Mouse (Mus musculus) macrophage (primary cell): ENCODE measurements around the gene Mtmr12. TPM values are rescaled to one million over a fixed set of nuclear protein-coding genes. Genes with fewer than 3 reads are reported as not detected.

ENCODE experiments used
- H3K27ac ChIP-seq: fragments of 350-480 bp; formaldehyde crosslinking; 2 replicates; pipeline ENCODE4 v1.9.0; 2021
- H3K36me3 ChIP-seq: fragments of 350-480 bp; formaldehyde crosslinking; 2 replicates; pipeline ENCODE4 v1.9.0; 2021; ENCODE audit errors: inconsistent target
- H3K4me3 ChIP-seq: fragments of 350-480 bp; formaldehyde crosslinking; 2 replicates; pipeline ENCODE4 v1.9.0; 2021; ENCODE audit errors: inconsistent target
- H3K79me2 ChIP-seq: fragments of 350-480 bp; formaldehyde crosslinking; 2 replicates; pipeline ENCODE4 v1.9.0; 2021; ENCODE audit errors: inconsistent target
- WGBS: methylation state at CpG from one replicate; pipeline ENCODE4 v1.1.7; 2026; ENCODE audit warnings: inconsistent platforms; ENCODE audit not compliant: missing documents; 5-methylcytosine and 5-hydroxymethylcytosine counted together
- polyA plus RNA-seq: library from polyadenylated mRNA; stranded (reverse); fragments of 250-400 nt; gene quantifications from 3 replicates; pipeline ENCODE4 v1.2.4, GENCODE M21; 2018; ENCODE audit warnings: inconsistent platforms

Gene Mtmr12
- polyA plus RNA-seq, 1 experiment from 2014 or later = 17.6 TPM

DNA sequence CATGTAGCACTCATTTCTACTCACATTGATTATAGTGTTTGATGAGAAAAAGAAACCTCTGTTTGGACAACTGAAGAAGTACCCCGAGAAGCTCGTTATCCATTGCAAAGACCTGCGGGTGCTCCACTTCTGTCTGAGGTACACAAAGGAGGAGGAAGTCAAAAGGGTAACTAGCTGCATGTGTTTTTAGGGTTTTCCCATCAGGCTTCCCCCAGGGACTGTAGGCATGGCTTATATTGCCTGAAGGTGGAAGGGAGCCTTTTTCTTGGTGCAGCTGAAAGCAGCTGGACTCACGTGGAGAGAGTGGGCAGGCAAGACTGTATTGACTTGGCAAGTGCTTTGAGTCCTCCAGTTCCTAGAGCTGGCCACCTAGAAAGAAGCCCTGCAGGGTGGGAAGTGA lies 31.2 kb downstream of the Mtmr12 start:
- Histone ChIP-seq H3K27ac (no peak overlapping the region), H3K4me3 (no peak overlapping the region), H3K79me2 (peaks cover 9% of the 10 kb centered on the region; the same call in 1 of the 2 replicates), H3K36me3 (peaks cover 30% of the 10 kb centered on the region)
- 98% methylated on average over 4 of the region's 4 CpGs for WGBS

DNA sequence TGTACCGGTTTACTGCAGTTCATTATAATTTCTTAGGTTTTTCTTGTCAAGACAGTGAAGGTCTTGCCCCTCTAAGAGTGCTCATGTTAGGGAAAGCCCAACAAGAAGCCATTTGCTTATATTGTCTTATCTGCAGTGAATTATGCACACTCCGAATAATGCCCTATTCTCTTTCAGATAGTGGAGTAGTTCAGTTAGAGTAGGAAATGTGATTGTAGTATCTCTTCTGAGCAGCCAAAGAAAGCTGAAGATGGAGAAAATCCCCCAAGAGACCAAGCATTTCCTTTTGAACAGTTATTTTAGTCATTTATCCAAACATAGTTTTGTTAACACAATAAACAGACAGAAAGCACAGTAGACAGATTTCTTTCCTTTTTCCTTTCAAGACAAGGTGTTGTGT lies 32.1 kb downstream of the Mtmr12 start:
- Histone ChIP-seq H3K4me3 (no peak overlapping the region), H3K36me3 (peaks cover 30% of the 10 kb centered on the region), H3K27ac (no peak overlapping the region), H3K79me2 (no peaks in the 10 kb centered on the region; the same call in 1 of the 2 replicates)
- 68% methylated on average over 2 of the region's 2 CpGs for WGBS

DNA sequence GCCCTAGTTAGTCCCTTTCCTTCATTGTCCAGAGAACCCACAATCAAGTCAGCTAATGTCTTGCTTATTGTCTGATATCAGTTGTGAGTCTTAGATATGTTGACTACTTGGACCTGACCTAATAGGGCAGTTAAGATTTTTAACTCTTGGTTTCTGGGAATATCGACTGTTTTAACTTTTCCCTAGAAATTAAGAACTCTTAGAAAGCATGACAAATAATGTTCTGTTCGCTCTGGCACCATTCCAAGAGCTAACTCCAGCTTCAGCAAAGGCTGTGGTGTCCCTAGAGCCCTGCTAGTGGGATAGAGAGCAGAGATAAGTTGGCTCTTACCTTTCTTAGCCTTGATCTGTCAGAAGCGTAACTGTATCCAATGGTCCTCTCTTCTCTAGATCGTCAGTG lies 32.7 kb downstream of the Mtmr12 start:
- Histone ChIP-seq H3K4me3 (no peak overlapping the region), H3K79me2 (no peaks in the 10 kb centered on the region; the same call in 1 of the 2 replicates), H3K36me3 (peaks cover 30% of the 10 kb centered on the region), H3K27ac (no peak overlapping the region)
- WGBS = 95% methylated on average over 4 of the region's 4 CpGs

DNA sequence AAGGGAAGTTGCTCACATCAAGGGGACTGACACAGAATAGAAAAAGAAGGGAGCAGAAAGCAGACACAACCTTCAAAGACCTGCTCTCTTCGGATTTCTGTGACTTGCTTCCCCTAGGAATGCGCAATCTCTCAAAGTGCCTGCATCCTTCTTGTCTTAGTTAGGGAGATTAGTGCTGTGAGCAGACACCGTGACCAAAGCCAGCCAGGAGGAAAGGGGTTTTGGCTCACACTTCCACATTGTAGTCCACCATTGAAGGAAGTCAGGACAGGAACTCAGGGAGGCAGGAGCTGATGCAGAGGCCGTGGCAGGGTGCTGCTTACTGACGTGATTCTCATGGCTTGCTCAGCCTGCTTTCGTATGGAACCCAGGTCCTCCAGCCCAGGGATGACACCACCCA lies 33.5 kb downstream of the Mtmr12 start:
- Histone ChIP-seq H3K4me3 (no peak overlapping the region), H3K36me3 (peaks cover 30% of the 10 kb centered on the region), H3K27ac (no peak overlapping the region), H3K79me2 (no peaks in the 10 kb centered on the region; the same call in 1 of the 2 replicates)
- 94% methylated on average over 6 of the region's 6 CpGs for WGBS

DNA sequence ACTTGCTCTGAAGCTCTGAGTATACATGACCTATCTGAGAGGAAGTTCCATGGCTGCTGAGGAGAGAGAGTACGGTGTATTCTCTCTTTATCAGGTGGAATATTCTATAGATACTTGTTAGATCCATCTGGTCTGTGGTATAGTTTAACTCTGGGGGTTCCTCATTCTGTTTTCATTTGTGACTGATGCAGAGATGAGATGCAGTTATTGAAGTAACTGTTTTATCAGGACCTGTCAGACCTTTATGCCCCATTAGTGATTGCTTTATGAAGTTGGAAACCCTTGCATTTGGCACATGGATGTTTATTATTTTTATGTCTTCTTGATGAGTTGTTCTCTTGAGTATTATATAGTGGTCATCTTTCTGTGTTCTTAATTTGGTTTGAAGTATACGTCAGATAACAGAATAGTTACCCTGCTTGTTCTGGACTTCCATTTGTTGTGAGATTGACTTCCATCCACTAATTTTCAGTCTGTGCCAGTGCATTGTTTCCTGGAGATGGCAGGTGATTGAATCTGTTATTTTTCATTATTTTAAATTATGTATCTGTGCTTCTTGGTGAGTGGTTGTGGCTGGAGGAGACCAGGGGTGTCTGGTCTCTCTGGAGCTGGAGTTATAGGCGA lies 36.0 kb downstream of the Mtmr12 start:
- peaks cover 44% of the 10 kb centered on the region for H3K36me3 ChIP-seq
- WGBS = 100% methylated on average over 3 of the region's 3 CpGs
- H3K27ac ChIP-seq = no peak overlapping the region
- H3K79me2 ChIP-seq = no peaks in the 10 kb centered on the region
- no peak overlapping the region for H3K4me3 ChIP-seq

DNA sequence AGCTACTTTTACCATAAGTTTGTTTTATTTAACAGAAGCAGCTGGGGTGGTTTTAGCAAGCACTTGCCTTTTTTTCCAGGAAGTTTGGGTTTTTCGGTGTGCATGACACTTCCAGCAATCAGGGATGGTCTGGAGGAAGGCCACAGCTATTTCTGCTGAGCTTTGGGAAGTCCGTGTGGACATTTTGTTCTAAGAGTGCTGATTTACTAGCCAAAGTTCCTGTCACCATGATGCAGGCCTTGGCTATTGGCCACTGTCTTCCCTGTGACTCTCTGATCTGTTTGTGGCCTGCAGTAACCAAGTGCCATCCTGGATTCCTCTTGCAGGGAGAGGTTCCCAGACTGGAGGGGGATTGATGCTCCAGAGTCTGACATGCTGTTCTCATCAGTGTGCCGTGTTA lies 39.0 kb downstream of the Mtmr12 start:
- Histone ChIP-seq H3K4me3 (no peak overlapping the region), H3K27ac (no peak overlapping the region), H3K79me2 (no peaks in the 10 kb centered on the region), H3K36me3 (peaks cover 44% of the 10 kb centered on the region; the same call in 1 of the 2 replicates)
- 74% methylated on average over 3 of the region's 3 CpGs for WGBS

DNA sequence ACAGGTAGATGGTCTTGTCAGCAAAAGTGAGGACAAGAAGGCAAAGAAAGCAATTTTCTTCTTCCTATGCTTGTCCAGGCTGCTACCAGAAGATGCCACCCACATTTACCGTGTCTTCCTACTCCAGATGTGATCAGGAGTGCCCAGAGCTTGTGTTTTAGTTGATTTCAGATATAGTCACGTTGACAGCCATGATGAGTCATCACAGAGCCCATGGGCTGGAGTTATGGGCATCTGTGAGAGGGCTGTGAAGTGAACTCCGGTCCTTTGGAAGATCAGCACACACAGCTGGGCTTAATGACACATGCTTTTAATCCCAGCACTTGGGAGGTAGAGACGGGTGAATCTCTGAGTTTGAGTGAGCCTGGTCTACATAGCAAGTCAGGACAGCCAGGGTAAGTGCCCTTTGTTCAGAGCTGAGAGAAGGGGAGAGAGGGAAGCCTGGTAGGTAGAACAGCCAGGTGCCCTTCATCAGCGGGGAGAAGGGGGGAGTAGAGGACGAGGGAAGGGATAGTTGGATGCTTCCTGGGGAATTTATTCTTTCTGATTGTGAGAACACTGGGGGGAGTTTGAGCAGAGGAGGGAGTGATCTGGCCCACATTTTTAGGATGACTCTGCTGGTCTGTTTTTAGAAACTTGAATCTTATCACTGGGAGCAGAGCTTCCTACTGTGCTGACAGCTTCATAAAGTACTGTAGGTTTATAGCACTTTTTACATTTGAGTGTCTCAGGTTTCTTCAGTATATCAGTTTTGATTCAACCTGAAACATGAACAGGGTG lies 40.9 kb downstream of the Mtmr12 start:
- H3K79me2 ChIP-seq = no peaks in the 10 kb centered on the region
- WGBS = 75% methylated on average over 5 of the region's 6 CpGs
- H3K27ac ChIP-seq = no peak overlapping the region
- no peak overlapping the region for H3K4me3 ChIP-seq
- H3K36me3 ChIP-seq = peaks cover 26% of the 10 kb centered on the region; the same call in 1 of the 2 replicates

DNA sequence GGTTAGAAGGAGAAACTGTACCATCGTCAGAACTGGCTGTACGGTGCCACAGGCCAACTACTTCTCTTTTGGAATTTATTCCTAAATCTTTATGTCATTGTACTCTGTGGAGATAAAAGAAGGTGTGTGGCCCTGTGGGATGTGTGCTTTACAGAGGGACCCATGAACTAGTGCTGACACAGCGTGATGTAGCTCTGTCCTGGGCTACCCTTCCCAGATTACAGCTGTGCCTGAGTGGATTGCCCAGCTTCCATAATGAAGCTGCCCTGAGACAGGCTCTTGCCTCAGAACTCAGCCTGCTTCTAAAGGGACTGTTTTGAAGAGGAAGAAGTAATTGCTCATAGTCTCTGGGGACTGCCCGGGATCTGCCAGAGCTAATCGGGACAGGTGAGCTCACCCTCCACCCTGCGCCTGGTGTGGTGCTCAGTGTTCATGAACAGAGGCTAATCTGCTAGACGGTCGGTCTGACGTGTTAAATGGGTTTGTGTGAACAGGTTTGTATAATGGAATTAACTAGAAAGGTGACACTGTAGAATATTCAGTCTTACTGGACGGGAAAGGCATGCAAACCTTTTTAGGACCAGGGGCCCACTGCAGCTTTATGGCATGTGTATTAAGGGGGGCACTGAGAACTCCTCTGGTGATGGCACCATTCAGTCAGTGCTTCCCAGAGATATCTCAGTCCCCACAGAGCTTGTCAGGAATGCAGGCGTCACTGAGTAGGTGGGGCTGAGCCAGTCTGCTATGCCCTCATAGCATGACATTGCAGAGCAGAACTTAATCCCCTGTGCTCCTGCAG lies 41.7 kb downstream of the Mtmr12 start:
- Histone ChIP-seq H3K36me3 (peaks cover 34% of the 10 kb centered on the region), H3K79me2 (no peaks in the 10 kb centered on the region), H3K4me3 (no peak overlapping the region), H3K27ac (no peak overlapping the region)
- 90% methylated on average over 11 of the region's 11 CpGs for WGBS

DNA sequence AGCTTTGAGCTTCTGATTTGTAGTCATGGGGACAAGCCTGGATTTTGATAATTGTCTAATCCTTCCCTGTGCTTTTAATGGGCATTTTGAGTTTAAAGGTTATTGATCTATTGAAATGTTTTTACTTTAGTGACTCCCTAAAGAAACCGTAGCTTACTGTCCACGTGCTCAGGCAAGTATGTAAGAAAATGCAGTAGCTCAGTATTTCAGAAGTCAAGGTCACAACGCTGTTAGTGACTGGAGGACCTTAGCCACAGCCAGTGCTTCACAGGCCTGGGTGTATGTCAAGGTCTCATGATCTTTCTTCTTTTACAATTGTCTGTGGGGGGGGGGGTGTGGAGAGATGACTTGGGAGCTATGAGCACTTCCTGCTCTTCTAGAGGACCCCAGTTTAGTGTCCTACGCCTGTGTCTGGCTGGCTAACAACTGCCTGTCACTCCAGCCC lies 42.4 kb downstream of the Mtmr12 start:
- Histone ChIP-seq H3K27ac (no peak overlapping the region), H3K36me3 (peaks cover 40% of the 10 kb centered on the region), H3K79me2 (no peaks in the 10 kb centered on the region), H3K4me3 (no peak overlapping the region)
- WGBS = 98% methylated on average over 4 of the region's 4 CpGs

DNA sequence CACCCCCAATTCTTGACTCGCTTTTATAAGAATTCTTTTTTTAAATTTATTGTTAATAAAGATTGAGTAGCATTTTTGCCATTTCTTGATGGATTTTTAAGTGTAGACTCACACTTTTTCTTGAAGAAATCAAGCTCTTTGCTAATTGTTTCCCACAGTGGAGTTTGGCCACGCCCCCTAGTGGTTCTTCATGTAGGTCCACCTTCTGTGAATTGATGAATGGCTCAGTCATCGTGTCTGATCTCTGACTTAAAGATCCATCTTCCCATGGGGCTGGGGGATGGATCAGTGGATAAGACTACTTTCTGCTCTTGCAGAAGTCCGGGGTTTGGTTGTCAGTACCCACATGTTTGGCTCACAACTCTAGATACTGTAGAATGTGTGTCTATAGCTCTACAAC lies 43.5 kb downstream of the Mtmr12 start:
- Histone ChIP-seq H3K4me3 (no peak overlapping the region), H3K36me3 (peaks cover 50% of the 10 kb centered on the region)
- 65% methylated on average over 4 of the region's 4 CpGs for WGBS

DNA sequence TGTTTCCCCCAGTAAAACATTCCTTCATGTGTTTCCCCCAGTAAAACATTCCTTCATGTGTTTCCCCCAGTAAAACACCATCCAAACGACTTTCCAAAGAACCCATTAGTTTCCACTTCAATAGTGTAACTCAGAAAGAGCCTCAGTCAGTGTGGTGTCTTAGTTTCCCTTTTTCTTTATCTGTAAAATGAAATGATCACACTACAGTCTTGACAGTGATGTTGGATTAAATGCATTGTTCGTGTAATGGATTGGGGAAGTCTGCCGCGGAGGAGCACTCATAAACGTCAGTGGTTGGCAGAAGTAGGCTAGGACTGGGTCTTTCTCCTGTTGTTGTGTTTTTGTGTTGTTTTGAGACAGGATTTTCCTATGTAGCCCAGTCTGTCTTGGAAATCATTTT lies 45.5 kb downstream of the Mtmr12 start:
- Histone ChIP-seq H3K4me3 (no peak overlapping the region), H3K27ac (no peak overlapping the region), H3K79me2 (no peaks in the 10 kb centered on the region), H3K36me3 (peaks cover 41% of the 10 kb centered on the region)
- WGBS = 90% methylated on average over 5 of the region's 5 CpGs

More for the DNA sequence above, 43.5 kb downstream of the Mtmr12 start:
- H3K79me2 ChIP-seq = no peaks in the 10 kb centered on the region
- no peak overlapping the region for H3K27ac ChIP-seq

DNA sequence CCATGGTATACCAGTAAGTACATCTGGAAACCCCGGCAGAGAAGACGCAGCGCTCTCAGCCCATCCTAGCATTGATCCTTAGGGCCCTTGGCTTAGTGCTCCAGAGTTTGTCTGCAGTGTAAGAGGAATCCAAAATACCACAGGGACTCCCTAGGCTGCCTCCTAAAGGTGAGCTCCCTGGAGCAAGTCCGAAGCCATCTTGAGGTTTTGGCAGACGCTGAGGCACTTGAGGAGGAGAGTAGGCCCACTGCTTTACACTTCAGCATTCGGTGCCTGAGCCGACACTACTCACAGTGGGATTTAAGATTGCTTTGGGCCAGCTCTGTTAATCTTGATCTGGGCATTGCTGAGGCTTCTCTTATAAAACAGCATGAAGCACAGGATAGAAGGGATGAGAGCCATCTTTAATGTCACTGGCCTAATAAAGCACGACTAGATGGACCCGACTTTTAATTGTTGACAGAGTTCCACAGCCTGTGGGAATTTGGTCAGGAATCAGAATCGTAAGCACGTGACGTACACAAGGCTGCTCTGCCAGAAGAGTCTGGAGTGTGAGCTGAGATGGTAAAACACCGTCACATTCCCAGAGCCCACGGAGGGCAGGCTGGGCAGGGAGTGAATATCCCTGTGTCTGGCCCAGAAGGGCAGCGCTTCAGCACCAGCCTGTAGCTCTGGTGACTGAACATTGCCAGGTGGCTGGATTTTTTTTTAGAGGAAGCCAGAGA lies 46.8 kb downstream of the Mtmr12 start:
- Histone ChIP-seq H3K36me3 (peaks cover 30% of the 10 kb centered on the region), H3K79me2 (no peaks in the 10 kb centered on the region), H3K4me3 (no peak overlapping the region), H3K27ac (no peak overlapping the region)
- WGBS = 97% methylated on average over 15 of the region's 15 CpGs

DNA sequence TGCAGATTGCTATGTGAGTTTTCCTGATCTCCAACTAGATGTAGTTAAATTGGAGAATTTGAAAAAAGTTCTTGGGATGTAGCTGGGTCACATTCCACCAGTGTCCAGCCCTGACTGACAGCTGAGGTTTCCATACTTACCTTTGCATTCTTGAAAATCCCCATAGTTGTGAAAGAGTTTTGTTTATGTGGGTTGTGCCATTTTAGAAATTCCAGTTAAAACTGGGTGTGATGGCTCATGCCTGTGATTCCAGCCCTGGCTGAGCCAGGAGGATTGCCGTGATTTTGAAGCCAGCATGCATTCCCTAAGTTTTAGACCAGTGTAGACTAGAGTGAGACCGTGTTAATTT lies 47.3 kb downstream of the Mtmr12 start:
- WGBS = 96% methylated on average over 2 of the region's 2 CpGs
- H3K36me3 ChIP-seq = peaks cover 27% of the 10 kb centered on the region

DNA sequence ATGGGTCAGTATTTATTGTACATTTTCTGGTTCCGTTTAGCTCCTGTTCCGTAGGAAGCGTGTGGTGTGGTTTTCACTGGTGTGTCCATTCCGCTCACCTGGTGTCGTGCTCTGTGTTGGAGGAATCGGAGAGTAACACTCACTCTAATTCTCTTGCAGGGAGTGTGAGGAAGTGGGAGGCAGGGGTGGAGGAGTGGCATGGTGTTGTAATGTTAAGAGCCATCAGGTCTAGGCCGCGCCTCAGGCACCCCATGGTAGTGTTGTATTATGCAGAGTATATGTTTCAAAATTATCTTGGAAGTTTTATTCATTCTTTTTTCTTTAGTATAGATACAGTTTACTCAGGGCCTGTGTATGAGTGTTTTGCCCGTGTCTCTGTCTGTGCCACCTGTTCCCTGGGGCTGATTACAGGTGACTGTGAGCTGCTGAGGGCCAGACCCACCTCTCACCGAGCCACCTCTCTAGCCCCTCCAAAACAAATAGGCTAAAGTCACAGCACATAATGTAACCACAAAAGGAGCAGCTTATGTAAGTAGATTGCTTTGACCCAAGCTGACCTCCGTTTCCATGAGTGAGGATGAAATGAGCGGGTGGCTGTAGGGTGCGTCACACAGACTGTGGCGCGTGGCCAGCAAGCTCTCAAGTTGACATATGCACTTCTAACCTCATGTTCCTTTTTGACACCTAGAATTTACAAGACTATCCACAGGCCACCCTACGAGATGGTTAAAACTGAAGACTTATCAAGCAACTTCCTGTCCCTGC lies 53.1 kb downstream of the Mtmr12 start:
- Histone ChIP-seq H3K4me3 (no peak overlapping the region), H3K27ac (no peak overlapping the region), H3K36me3 (peaks cover 56% of the 10 kb centered on the region), H3K79me2 (no peaks in the 10 kb centered on the region)
- 95% methylated on average over 16 of the region's 16 CpGs for WGBS

More for the DNA sequence above, 47.3 kb downstream of the Mtmr12 start:
- H3K4me3 ChIP-seq = no peak overlapping the region
- H3K27ac ChIP-seq = no peak overlapping the region
- H3K79me2 ChIP-seq = no peaks in the 10 kb centered on the region
